Mouse (Mus musculus) liver, embryonic 16.5 days (tissue): ENCODE measurements around the gene Pou2f2. TPM values are rescaled to one million over a fixed set of nuclear protein-coding genes. Genes with fewer than 3 reads are reported as not detected.

ENCODE experiments used
- ATAC-seq: fragments of 200-750 bp; cut with Nextera tagmentation; 2 replicates; pipeline ENCODE4 v1.8.0; 2017; ENCODE audit warnings: low read depth, mild to moderate bottlenecking, moderate number of reproducible peaks, moderate library complexity
- H3K27ac ChIP-seq: fragments of 300-500 bp; sonication (generic); 2 replicates; pipeline ENCODE4 v1.5.1; 2014; ENCODE audit warnings: mild to moderate bottlenecking, low read length
- H3K27me3 ChIP-seq: fragments of 300-500 bp; sonication (generic); 2 replicates; pipeline ENCODE4 v1.6.1; 2014; ENCODE audit warnings: low read depth, low read length, mixed read lengths; ENCODE audit not compliant: control insufficient read depth, insufficient read depth
- H3K36me3 ChIP-seq: fragments of 300-500 bp; sonication (generic); 2 replicates; pipeline ENCODE4 v1.6.1; 2014; ENCODE audit warnings: mild to moderate bottlenecking; ENCODE audit not compliant: control insufficient read depth, insufficient read depth
- H3K4me1 ChIP-seq: fragments of 300-500 bp; sonication (generic); 2 replicates; pipeline ENCODE4 v1.6.1; 2014; ENCODE audit warnings: low read depth, low read length, mixed read lengths; ENCODE audit not compliant: control insufficient read depth
- H3K4me2 ChIP-seq: fragments of 300-500 bp; sonication (generic); 2 replicates; pipeline ENCODE4 v1.6.1; 2014; ENCODE audit warnings: low read depth, low read length, mixed read lengths
- H3K4me3 ChIP-seq: fragments of 300-500 bp; sonication (generic); 2 replicates; pipeline ENCODE4 v1.5.1; 2014; ENCODE audit warnings: low read depth, mild to moderate bottlenecking, low read length
- H3K9ac ChIP-seq: fragments of 300-500 bp; sonication (generic); 2 replicates; pipeline ENCODE4 v1.6.1; 2014; ENCODE audit warnings: low read depth, low read length
- H3K9me3 ChIP-seq: fragments of 300-500 bp; sonication (generic); replicated peaks from 2 replicates; pipeline ENCODE4 v1.6.1; 2016; ENCODE audit warnings: low read length; ENCODE audit not compliant: control insufficient read depth
- WGBS: fragments of 180-500 bp; shearing (Covaris S2); extraction: QIAGEN DNeasy Blood & Tissue Kit; methylation state at CpG from one replicate; pipeline ENCODE4 v1.1.7; 2014; ENCODE audit not compliant: insufficient replicate concordance; 5-methylcytosine and 5-hydroxymethylcytosine counted together
- polyA plus RNA-seq: library from polyadenylated mRNA; unstranded; fragments of >200 nt; fragmentation: Nextera tagmentation; extraction: Ambion mirVana; gene quantifications from 2 replicates; pipeline ENCODE4 v1.2.1, GENCODE M21; 2015

Gene Pou2f2
- polyA plus RNA-seq, 1 experiment from 2014 or later, result 1.7 TPM

DNA sequence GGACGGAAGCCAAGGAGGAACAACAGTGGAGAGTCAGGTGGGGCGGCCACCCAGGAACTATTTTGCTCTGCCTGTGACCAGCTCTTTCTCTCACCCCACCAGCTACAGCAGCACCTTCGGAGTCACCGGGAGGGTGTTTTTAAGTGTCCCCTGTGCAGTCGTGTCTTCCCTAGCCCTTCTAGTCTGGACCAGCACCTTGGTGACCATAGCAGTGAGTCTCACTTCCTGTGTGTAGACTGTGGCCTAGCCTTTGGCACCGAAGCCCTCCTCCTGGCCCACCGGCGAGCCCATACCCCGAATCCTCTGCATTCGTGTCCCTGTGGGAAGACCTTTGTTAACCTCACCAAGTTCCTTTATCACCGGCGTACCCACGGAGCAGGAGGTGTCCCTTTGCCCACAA, 99.1 kb downstream of the Pou2f2 start:
- H3K27me3 ChIP-seq, result no peaks in the 10 kb centered on the region
- H3K36me3 ChIP-seq, result peaks cover 40% of the 10 kb centered on the region
- no peak overlapping the region for H3K9ac ChIP-seq
- no peak overlapping the region for H3K4me2 ChIP-seq
- ATAC-seq, result no peak
- no peak overlapping the region for H3K4me3 ChIP-seq
- peaks cover 30% of the 10 kb centered on the region for H3K4me1 ChIP-seq
- WGBS, result 87% methylated on average over 13 of the region's 13 CpGs
- H3K9me3 ChIP-seq, result no peaks in the 10 kb centered on the region
- no peak overlapping the region for H3K27ac ChIP-seq

GRCm38 (mm10) chr7:25079496-25080026, 100.0 kb downstream of the Pou2f2 start:
- no peak overlapping the region for H3K4me3 ChIP-seq
- ATAC-seq, result no peak
- WGBS, result 73% methylated on average over 12 of the region's 12 CpGs

DNA sequence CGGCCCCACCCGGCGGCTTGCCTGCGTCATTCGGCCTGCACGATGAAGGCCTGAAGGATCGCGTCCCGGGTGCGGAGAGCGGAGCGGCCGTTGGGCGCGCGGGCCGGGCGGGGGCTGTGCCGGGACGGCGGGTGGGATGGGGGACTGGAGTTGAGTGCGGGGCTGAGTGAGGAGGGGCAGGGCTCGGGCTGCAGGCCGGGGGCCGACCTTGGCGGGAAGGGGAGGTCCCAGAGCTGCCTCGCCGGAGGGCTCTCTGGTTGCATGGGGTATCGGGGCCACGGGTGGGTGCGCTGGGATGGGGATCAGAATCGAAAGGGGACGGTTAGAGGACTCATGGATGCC, 102.1 kb downstream of the Pou2f2 start:
- peaks cover 46% of the 10 kb centered on the region for H3K4me1 ChIP-seq
- H3K4me3 ChIP-seq, result peak overlapping the region; percentile 95
- H3K9me3 ChIP-seq, result no peaks in the 10 kb centered on the region
- H3K36me3 ChIP-seq, result peaks cover 30% of the 10 kb centered on the region
- H3K9ac ChIP-seq, result peak overlapping the region; percentile 98
- peak overlapping the region; percentile 84 for H3K27ac ChIP-seq
- no peak for ATAC-seq
- no peaks in the 10 kb centered on the region for H3K27me3 ChIP-seq
- H3K4me2 ChIP-seq, result peak overlapping the region; percentile 77
- under 1% methylated on average over 33 of the region's 33 CpGs for WGBS

More at GRCm38 (mm10) chr7:25079496-25080026, 100.0 kb downstream of the Pou2f2 start:
- Histone ChIP-seq H3K36me3 (peaks cover 40% of the 10 kb centered on the region), H3K9me3 (no peaks in the 10 kb centered on the region), H3K4me2 (no peak overlapping the region), H3K27me3 (no peaks in the 10 kb centered on the region), H3K9ac (no peak overlapping the region), H3K4me1 (peaks cover 32% of the 10 kb centered on the region), H3K27ac (no peak overlapping the region)

DNA sequence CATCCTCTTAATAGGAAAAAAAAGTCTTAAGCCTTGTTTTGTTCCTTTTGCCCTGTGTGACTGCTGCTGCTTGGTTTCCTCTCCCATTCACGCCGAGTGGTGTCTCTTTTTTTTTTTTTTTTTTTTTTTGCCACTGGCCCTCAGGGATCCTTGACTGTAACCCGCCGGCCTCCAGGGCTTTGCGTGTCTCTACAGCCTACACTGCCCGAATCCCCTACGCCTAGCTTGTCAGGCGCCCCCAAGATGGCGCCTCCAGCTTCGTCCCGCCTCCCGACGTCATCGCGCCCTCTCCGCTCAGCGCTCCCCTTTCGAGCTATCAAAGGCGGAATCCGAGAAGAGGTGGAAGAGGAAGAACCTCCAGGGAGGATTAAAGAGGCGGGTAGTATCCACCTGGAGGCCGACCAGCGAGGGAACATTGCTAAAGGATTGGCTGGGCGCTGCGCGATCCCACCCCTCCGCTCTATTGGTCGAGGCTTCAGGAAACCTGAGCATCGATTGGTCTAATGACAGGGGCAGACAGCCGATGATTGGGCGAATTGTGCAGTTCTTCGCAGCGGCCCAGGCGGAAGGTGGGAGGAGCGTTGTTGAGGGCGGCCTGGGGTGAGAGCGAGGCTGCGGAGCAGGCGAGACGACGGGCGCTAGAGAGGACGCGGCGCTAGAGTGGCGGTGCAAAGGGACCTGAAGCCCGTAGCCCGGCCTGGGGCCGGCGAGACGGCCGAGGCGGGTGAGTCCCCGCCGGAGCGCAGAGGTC, 102.7 kb downstream of the Pou2f2 start:
- Histone ChIP-seq H3K27ac (peak overlapping the region; percentile 96), H3K4me3 (peak overlapping the region; percentile 95), H3K36me3 (peaks cover 24% of the 10 kb centered on the region), H3K27me3 (no peaks in the 10 kb centered on the region; the same call in 1 of the 2 replicates), H3K9me3 (no peaks in the 10 kb centered on the region), H3K4me1 (peaks cover 51% of the 10 kb centered on the region), H3K9ac (peak overlapping the region; percentile 98), H3K4me2 (peak overlapping the region; percentile 81)
- under 1% methylated on average over 53 of the region's 56 CpGs for WGBS
- ATAC-seq, result peak; percentile 97

DNA sequence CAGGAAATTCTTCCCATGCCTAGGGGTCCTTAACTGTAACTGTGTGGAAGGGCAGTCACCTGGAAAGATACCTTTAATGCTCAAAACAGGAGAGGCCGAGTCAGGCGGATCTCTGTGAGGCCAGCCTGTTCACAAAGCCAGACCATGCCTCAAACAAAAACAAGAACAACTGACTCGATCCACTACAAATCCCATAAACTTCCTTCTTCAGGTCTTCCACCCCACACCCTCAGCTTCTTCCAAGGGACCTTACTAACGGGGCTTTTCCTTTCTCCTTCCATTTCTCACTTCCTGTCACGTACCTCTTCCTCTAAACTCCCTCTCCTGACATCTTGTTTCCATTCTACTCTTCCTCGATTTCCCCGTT, 103.2 kb downstream of the Pou2f2 start:
- Histone ChIP-seq H3K27me3 (no peaks in the 10 kb centered on the region; the same call in 1 of the 2 replicates), H3K9ac (peak overlapping the region; percentile 90), H3K4me1 (peaks cover 52% of the 10 kb centered on the region), H3K4me3 (peak overlapping the region; percentile 95), H3K36me3 (peaks cover 19% of the 10 kb centered on the region), H3K27ac (peak overlapping the region; percentile 96), H3K4me2 (peak overlapping the region; percentile 81), H3K9me3 (no peaks in the 10 kb centered on the region)
- WGBS, result 14% methylated on average over 7 of the region's 7 CpGs
- no peak for ATAC-seq

GRCm38 (mm10) chr7:25073924-25074323, 105.6 kb downstream of the Pou2f2 start:
- no peak for ATAC-seq
- H3K9me3 ChIP-seq, result no peaks in the 10 kb centered on the region
- H3K27ac ChIP-seq, result no peak overlapping the region
- H3K27me3 ChIP-seq, result no peaks in the 10 kb centered on the region; the same call in 1 of the 2 replicates
- H3K4me2 ChIP-seq, result no peak overlapping the region
- peaks cover 48% of the 10 kb centered on the region for H3K4me1 ChIP-seq
- H3K36me3 ChIP-seq, result no peaks in the 10 kb centered on the region
- H3K4me3 ChIP-seq, result no peak overlapping the region
- H3K9ac ChIP-seq, result no peak overlapping the region
- WGBS, result 68% methylated on average over 8 of the region's 8 CpGs

- Histone ChIP-seq H3K9ac (peak overlapping the region; percentile 59), H3K4me1 (peaks cover 37% of the 10 kb centered on the region), H3K27ac (no peak overlapping the region; the same call in 1 of the 2 replicates), H3K9me3 (no peaks in the 10 kb centered on the region), H3K4me2 (peak overlapping the region; percentile 83), H3K36me3 (no peaks in the 10 kb centered on the region), H3K4me3 (peak overlapping the region; percentile 58), H3K27me3 (no peaks in the 10 kb centered on the region; the same call in 1 of the 2 replicates)
- WGBS, result 2% methylated on average over 22 of the region's 33 CpGs
- no peak for ATAC-seq
These were observed 106.7 kb downstream of the Pou2f2 start for GRCm38 (mm10) chr7:25072716-25073390.

GRCm38 (mm10) chr7:25071979-25072715, 107.4 kb downstream of the Pou2f2 start, which contains the start of the genes Grik5 and Zfp574:
Gene Grik5 (minus strand): TSS chr7:25072346.
Gene Zfp574 (plus strand): TSS chr7:25072567.
- no peak for ATAC-seq
- Histone ChIP-seq H3K36me3 (no peaks in the 10 kb centered on the region), H3K9me3 (no peaks in the 10 kb centered on the region), H3K4me2 (peak within 1 kb of the TSS; percentile 83), H3K27ac (no peak within 1 kb of the TSS; the same call in 1 of the 2 replicates), H3K9ac (peak within 1 kb of the TSS; percentile 59), H3K4me1 (peaks cover 37% of the 10 kb centered on the region), H3K27me3 (no peaks in the 10 kb centered on the region; the same call in 1 of the 2 replicates), H3K4me3 (peak within 1 kb of the TSS; percentile 58)
- WGBS, result 5% methylated on average over 24 of the region's 28 CpGs
